Mouse (Mus musculus) thymus, adult 2 months (tissue): ENCODE results near the gene Gtf3a. TPM values are rescaled to one million over a fixed set of nuclear protein-coding genes. Genes with fewer than 3 reads are reported as not detected.

Source experiments
- DNase-seq: peaks from one replicate; pipeline ENCODE4 v3.0.0; 2021
- H3K27ac ChIP-seq: fragments of 200-500 bp; 2 replicates; pipeline ENCODE4 v1.5.1; 2012; ENCODE audit warnings: low read length, control low read depth; ENCODE audit not compliant: control insufficient read depth, insufficient read depth
- H3K27me3 ChIP-seq: fragments of 200-500 bp; 2 replicates; pipeline ENCODE4 v1.6.1; 2012; ENCODE audit warnings: mild to moderate bottlenecking, low read length, moderate library complexity, mixed read lengths; ENCODE audit not compliant: control insufficient read depth, insufficient read depth
- H3K36me3 ChIP-seq: fragments of 200-500 bp; 2 replicates; pipeline ENCODE4 v1.6.1; 2012; ENCODE audit warnings: mild to moderate bottlenecking, low read length, moderate library complexity; ENCODE audit not compliant: control insufficient read depth, insufficient read depth
- H3K4me1 ChIP-seq: fragments of 200-500 bp; replicated peaks from 2 replicates; pipeline ENCODE4 v1.6.1; 2012; ENCODE audit warnings: low read length; ENCODE audit not compliant: control insufficient read depth, insufficient read depth
- H3K4me3 ChIP-seq: fragments of 200-500 bp; 2 replicates; pipeline ENCODE4 v1.5.1; 2012; ENCODE audit warnings: mild to moderate bottlenecking, low read length, control low read depth, moderate library complexity; ENCODE audit not compliant: control insufficient read depth, insufficient read depth
- CTCF ChIP-seq: fragments of 200-500 bp; IDR thresholded peaks from 2 replicates; pipeline ENCODE4 v1.5.1; 2012; ENCODE audit warnings: mild to moderate bottlenecking, control low read depth, low read length, moderate library complexity, borderline replicate concordance; ENCODE audit not compliant: control insufficient read depth, poor library complexity, insufficient read depth; ENCODE audit errors: extremely low read depth
- POLR2A ChIP-seq: fragments of 200-500 bp; IDR thresholded peaks from 2 replicates; pipeline ENCODE4 v1.6.1; 2012; ENCODE audit warnings: mild to moderate bottlenecking, low read length, control low read depth, moderate library complexity; ENCODE audit not compliant: control insufficient read depth, poor library complexity, insufficient read depth; ENCODE audit errors: extremely low read depth
- WGBS: fragments of 180-500 bp; shearing (Covaris S2); methylation state at CpG from one replicate; pipeline ENCODE4 v1.1.7; 2018; 5-methylcytosine and 5-hydroxymethylcytosine counted together
- polyA plus RNA-seq: library from polyadenylated mRNA; depleted of rRNA; stranded (reverse); fragments of >200 nt; gene quantifications from 2 replicates; pipeline ENCODE4 v1.2.3, GENCODE M21; 2012

Gtf3a gene
- polyA plus RNA-seq, 1 experiment, result 85.9 TPM

- TF ChIP-seq CTCF (no peak), POLR2A (0 out of 2 replicates have a peak, but pooled peaks have one; percentile 34)
- Histone ChIP-seq H3K36me3 (0 out of 2 replicates have a peak, but pooled peaks cover 8% of the 10 kb centered on the region), H3K27ac (no peak within 1 kb of the TSS), H3K4me1 (peaks cover 4% of the 10 kb centered on the region), H3K4me3 (peak within 1 kb of the TSS; percentile 89), H3K27me3 (no peaks in the 10 kb centered on the region)
- peak; percentile 84 for DNase-seq
- WGBS, result under 1% methylated on average over 46 of the region's 46 CpGs
Measured at GRCm38 (mm10) chr5:146963118-146963936, 14.9 kb downstream of the Gtf3a start, which contains the start of gene Mtif3. TSS of gene Mtif3 (minus strand) at chr5:146963800.

GRCm38 (mm10) chr5:146963937-146964278, 15.5 kb downstream of the Gtf3a start:
- DNase-seq, result no peak
- H3K27me3 ChIP-seq, result no peaks in the 10 kb centered on the region
- 69% methylated on average over 8 of the region's 8 CpGs for WGBS
- peaks cover 4% of the 10 kb centered on the region for H3K4me1 ChIP-seq
- 0 out of 2 replicates have a peak, but pooled peaks cover 7% of the 10 kb centered on the region for H3K36me3 ChIP-seq
- no peak overlapping the region for H3K27ac ChIP-seq
- TF ChIP-seq CTCF (no peak), POLR2A (no peak)
- no peak overlapping the region for H3K4me3 ChIP-seq

- Histone ChIP-seq H3K27me3 (no peaks in the 10 kb centered on the region), H3K27ac (no peak overlapping the region), H3K36me3 (no peaks in the 10 kb centered on the region), H3K4me1 (peaks cover 5% of the 10 kb centered on the region), H3K4me3 (no peak overlapping the region)
- WGBS, result 82% methylated on average over 13 of the region's 13 CpGs
- no peak for DNase-seq
- TF ChIP-seq CTCF (no peak), POLR2A (no peak)
Measured at GRCm38 (mm10) chr5:146968695-146969393, 20.4 kb downstream of the Gtf3a start.

GRCm38 (mm10) chr5:146971776-146972561, 23.5 kb downstream of the Gtf3a start:
- DNase-seq, result no peak
- TF ChIP-seq POLR2A (no peak), CTCF (no peak)

GRCm38 (mm10) chr5:146973353-146973752, 24.9 kb downstream of the Gtf3a start:
- 93% methylated on average over 9 of the region's 9 CpGs for WGBS
- TF ChIP-seq POLR2A (no peak), CTCF (no peak)
- no peaks in the 10 kb centered on the region for H3K36me3 ChIP-seq
- no peak overlapping the region for H3K27ac ChIP-seq
- peaks cover 17% of the 10 kb centered on the region for H3K4me1 ChIP-seq
- no peaks in the 10 kb centered on the region for H3K27me3 ChIP-seq
- H3K4me3 ChIP-seq, result no peak overlapping the region
- no peak for DNase-seq

More at GRCm38 (mm10) chr5:146971776-146972561, 23.5 kb downstream of the Gtf3a start:
- no peaks in the 10 kb centered on the region for H3K27me3 ChIP-seq
- no peak overlapping the region for H3K27ac ChIP-seq
- 83% methylated on average over 10 of the region's 10 CpGs for WGBS
- no peaks in the 10 kb centered on the region for H3K36me3 ChIP-seq
- H3K4me3 ChIP-seq, result no peak overlapping the region
- H3K4me1 ChIP-seq, result peaks cover 17% of the 10 kb centered on the region
